Mouse (Mus musculus) left cerebral cortex, adult 18-20 months (tissue): Measurements from ENCODE around the gene Wdr59. TPM values are rescaled to one million over a fixed set of nuclear protein-coding genes. Genes with fewer than 3 reads are reported as not detected.

ENCODE experiments used
- DNase-seq, 2 experiments: peaks; one replicate each; pipeline ENCODE4 v3.0.0; 2021 to 2022; ENCODE audit warnings: low spot score in 2 of 2, mixed read lengths in 1 of 2
- microRNA-seq, 2 experiments: library from miRNA; unstranded; fragments of <30 nt; microRNA quantifications; one replicate each; pipeline ENCODE4 v1.2.0; 2021
- total RNA-seq, 2 experiments: library from RNA; stranded (reverse); gene quantifications; 2 replicates each; pipeline ENCODE4 v1.2.3; 2021

Gene Wdr59
- total RNA-seq, 2 experiments from 2014 or later, result 18.1 to 20.0 TPM

GRCm38 (mm10) chr8:111419171-111419570 lies 102.7 kb downstream of the Wdr59 start:
- DNase-seq, result no peak

- DNase-seq, result peak in 1 of 2 experiments; percentile 2
Observed at GRCm38 (mm10) chr8:111418601-111419000, 103.3 kb downstream of the Wdr59 start.

- DNase-seq, result no peak
Observed at GRCm38 (mm10) chr8:111417222-111417621, 104.7 kb downstream of the Wdr59 start.

GRCm38 (mm10) chr8:111403391-111403790 lies 118.5 kb downstream of the Wdr59 start:
- peak in 1 of 2 experiments; percentile 17 for DNase-seq

Small RNA genes within 50 kb of the gene (microRNA-seq; reads per million reads assigned to microRNA genes)
- 0 reads per million in 2 experiments for gene Mir1957b

Other genes starting within 250 kb of the Wdr59 start
- 10 to 100 TPM; 22.3 to 23.2 TPM for gene Rfwd3, start 221.9 kb downstream of the Wdr59 start, total RNA-seq
- gene Mlkl, start 183.9 kb downstream of the Wdr59 start, total RNA-seq, result under 1 TPM; 0.37 to 0.86 TPM
- 10 to 100 TPM; 12.2 to 14.6 TPM for gene Fa2h, start 128.3 kb downstream of the Wdr59 start, total RNA-seq
- gene Znrf1, start 14.0 kb upstream of the Wdr59 start, total RNA-seq, result 100 to 1,000 TPM; 144 to 151 TPM
- gene Ldhd, start 108.3 kb upstream of the Wdr59 start, total RNA-seq, result 1 to 10 TPM; 9.1 to 9.3 TPM
- gene Zfp1, start 121.3 kb upstream of the Wdr59 start, total RNA-seq, result 10 to 100 TPM; 21.0 to 23.3 TPM
- not detected for gene Ctrb1, start 168.9 kb upstream of the Wdr59 start, total RNA-seq
- 10 to 100 TPM; 51.1 to 51.3 TPM for gene Bcar1, start 221.7 kb upstream of the Wdr59 start, total RNA-seq